Mouse (Mus musculus): ENCODE results near the gene Haus2.

DNA sequence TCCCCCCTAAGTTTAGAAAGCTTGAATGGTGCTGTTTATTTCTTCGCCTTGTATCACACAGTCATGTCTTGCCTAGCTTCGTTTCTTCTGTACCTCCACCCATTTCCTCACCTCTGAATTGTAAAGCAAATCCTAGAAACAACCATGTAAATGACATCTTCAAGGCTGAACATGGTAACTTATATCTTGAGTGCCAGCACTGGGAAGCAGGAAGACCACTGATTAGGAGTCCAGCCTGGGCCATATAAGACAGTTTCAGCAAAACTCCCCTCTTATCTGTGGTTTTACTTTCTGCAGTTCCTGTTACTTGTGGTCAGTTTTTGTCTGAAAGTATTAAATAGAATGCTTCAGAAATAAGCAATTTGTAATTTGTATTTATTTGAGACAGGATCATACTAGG is 33.2 kb upstream of the Haus2 start:
- TF ChIP-seq EP300 (IDR thresholded peaks at IDR 0.05; ENCODE audit: insufficient read depth, low read depth, low read length) = no peak
- TF ChIP-seq CTCF (IDR thresholded peaks at IDR 0.05; ENCODE audit: low read depth, low read length) = no peak
- no peak for TF ChIP-seq POLR2A (IDR thresholded peaks at IDR 0.05; ENCODE audit: insufficient read depth, low read length)

Measured in ES-Bruce4 (cell line).